Mouse (Mus musculus): ENCODE data around the gene Eif2b4.

Gene Eif2b4

GRCm38 (mm10) chr5:31153516-31154151 lies 39.6 kb downstream of the Eif2b4 start:
- DNase-seq: no peak

- DNase-seq: no peak
Measured at GRCm38 (mm10) chr5:31151746-31152145, 41.5 kb downstream of the Eif2b4 start.

GRCm38 (mm10) chr5:31149781-31150180 lies 43.4 kb downstream of the Eif2b4 start:
- DNase-seq: no peak

GRCm38 (mm10) chr5:31138968-31139425 lies 54.2 kb downstream of the Eif2b4 start:
- DNase-seq: no peak

GRCm38 (mm10) chr5:31138241-31138967 lies 54.8 kb downstream of the Eif2b4 start, which contains the start of gene Ucn:
TSS of gene Ucn (minus strand) at chr5:31138829.
- no peak for DNase-seq

- no peak for DNase-seq
Measured at GRCm38 (mm10) chr5:31137658-31138057, 55.6 kb downstream of the Eif2b4 start.

Data from kidney, adult 9 months (tissue).